Mouse (Mus musculus): ENCODE data around the gene Pla2g12b.

Gene Pla2g12b

DNA sequence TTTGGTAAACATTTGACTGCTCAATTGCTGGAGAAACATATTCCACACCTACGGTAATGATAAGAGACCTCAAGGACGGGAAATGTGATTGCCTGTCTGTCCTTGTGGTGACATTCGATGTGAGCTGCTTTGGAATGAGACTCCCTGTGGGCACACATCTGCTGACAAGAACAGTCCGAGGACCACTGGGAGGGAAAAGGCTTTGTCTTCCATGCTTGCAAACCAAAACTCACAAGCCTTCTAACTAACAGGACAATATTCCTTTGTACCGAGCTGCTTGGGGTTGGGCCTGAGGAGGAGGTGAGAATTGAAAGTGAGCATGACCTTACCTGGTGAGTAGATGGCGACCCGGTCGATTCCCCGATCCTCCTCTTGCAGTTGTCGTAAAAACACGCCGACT, 63.8 kb downstream of the Pla2g12b start:
- no peak for DNase-seq (ENCODE audit: low read depth)

DNA sequence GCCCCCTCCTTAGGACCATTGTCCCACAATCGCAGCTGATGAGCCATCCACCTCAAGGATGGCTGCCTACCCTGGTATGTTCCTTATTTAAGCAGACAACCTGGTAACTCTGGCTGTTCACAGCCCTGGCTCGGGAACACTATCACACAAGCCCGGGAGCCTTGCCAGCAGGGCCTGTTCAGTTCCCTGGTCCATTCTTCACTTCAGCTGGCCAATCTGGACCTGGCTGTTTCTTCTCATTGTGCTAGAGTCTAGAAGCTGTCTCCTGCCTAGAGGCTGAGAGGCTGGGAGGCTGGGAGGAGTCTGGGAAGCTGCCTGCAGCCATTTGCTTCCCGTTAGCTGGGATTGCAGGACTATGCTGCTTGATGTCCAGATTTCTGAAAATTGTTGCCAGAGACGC, 67.0 kb downstream of the Pla2g12b start:
- DNase-seq (ENCODE audit: low read depth): no peak
